Mouse (Mus musculus) MEL-GATA-1-ER (cell line): ENCODE data around the gene Abcc8.

Experiments
- DNase-seq: peaks from one replicate; pipeline ENCODE4 v3.0.0-alpha.2; 2012; ENCODE audit warnings: low read depth; ENCODE audit errors: extremely low read depth

Gene Abcc8

GRCm38 (mm10) chr7:46157746-46158145 is 22.1 kb downstream of the Abcc8 start:
- no peak for DNase-seq

- DNase-seq: no peak
These were observed 25.0 kb downstream of the Abcc8 start for GRCm38 (mm10) chr7:46154498-46155488.

GRCm38 (mm10) chr7:46152819-46153351 is 26.9 kb downstream of the Abcc8 start:
- no peak for DNase-seq

- peak; percentile 65 for DNase-seq
These were observed 32.4 kb downstream of the Abcc8 start for GRCm38 (mm10) chr7:46147417-46147816.

- DNase-seq: no peak
These were observed 33.0 kb downstream of the Abcc8 start for GRCm38 (mm10) chr7:46146675-46147308.

GRCm38 (mm10) chr7:46144061-46144460 is 35.8 kb downstream of the Abcc8 start:
- DNase-seq: no peak

GRCm38 (mm10) chr7:46138329-46138930 is 41.4 kb downstream of the Abcc8 start:
- DNase-seq: no peak

- DNase-seq: no peak
These were observed 46.0 kb downstream of the Abcc8 start for GRCm38 (mm10) chr7:46133858-46134257.

GRCm38 (mm10) chr7:46132229-46132628 is 47.6 kb downstream of the Abcc8 start:
- DNase-seq: no peak

- no peak for DNase-seq
These were observed 48.0 kb downstream of the Abcc8 start for GRCm38 (mm10) chr7:46131806-46132205.

GRCm38 (mm10) chr7:46131266-46131665 is 48.6 kb downstream of the Abcc8 start:
- DNase-seq: no peak

- DNase-seq: no peak
These were observed 49.1 kb downstream of the Abcc8 start for GRCm38 (mm10) chr7:46130723-46131122.

GRCm38 (mm10) chr7:46129463-46130179 is 50.2 kb downstream of the Abcc8 start:
- DNase-seq: no peak

- DNase-seq: no peak
These were observed 51.6 kb downstream of the Abcc8 start for GRCm38 (mm10) chr7:46128196-46128595.

- DNase-seq: no peak
These were observed 54.5 kb downstream of the Abcc8 start for GRCm38 (mm10) chr7:46125340-46125739.

- DNase-seq: no peak
These were observed 55.4 kb downstream of the Abcc8 start for GRCm38 (mm10) chr7:46124460-46124859.

- DNase-seq: no peak
These were observed 56.9 kb downstream of the Abcc8 start for GRCm38 (mm10) chr7:46122964-46123363.

- no peak for DNase-seq
These were observed 62.8 kb downstream of the Abcc8 start for GRCm38 (mm10) chr7:46117035-46117434.

- DNase-seq: no peak
These were observed 63.7 kb downstream of the Abcc8 start for GRCm38 (mm10) chr7:46116118-46116581.

- DNase-seq: no peak
These were observed 66.4 kb downstream of the Abcc8 start for GRCm38 (mm10) chr7:46113435-46113834.

GRCm38 (mm10) chr7:46111938-46112337 is 67.9 kb downstream of the Abcc8 start:
- no peak for DNase-seq
